Mouse (Mus musculus) kidney, postnatal 0 days (tissue): ENCODE data around the gene Stpg4. TPM values are rescaled to one million over a fixed set of nuclear protein-coding genes. Genes with fewer than 3 reads are reported as not detected.

Source experiments
- ATAC-seq: fragments of 200-750 bp; cut with Nextera tagmentation; replicated peaks from 2 replicates; pipeline ENCODE4 v1.8.0; 2017; ENCODE audit warnings: low read depth, moderate number of reproducible peaks, moderate TSS enrichment, moderate library complexity; ENCODE audit not compliant: low FRiP score
- DNase-seq: peaks from one replicate; pipeline ENCODE4 v3.0.0-alpha.2; 2016; ENCODE audit warnings: low spot score
- H3K27ac ChIP-seq: fragments of 300-500 bp; sonication (generic); 2 replicates; pipeline ENCODE4 v1.5.1; 2014; ENCODE audit warnings: mild to moderate bottlenecking
- H3K27me3 ChIP-seq: fragments of 300-500 bp; sonication (generic); 2 replicates; pipeline ENCODE4 v1.6.1; 2014; ENCODE audit warnings: low read length, mixed read lengths; ENCODE audit not compliant: insufficient read depth
- H3K36me3 ChIP-seq: fragments of 300-500 bp; sonication (generic); 2 replicates; pipeline ENCODE4 v1.6.1; 2014; ENCODE audit warnings: low read length, mixed read lengths; ENCODE audit not compliant: insufficient read depth
- H3K4me1 ChIP-seq: fragments of 300-500 bp; sonication (generic); replicated peaks from 2 replicates; pipeline ENCODE4 v1.6.1; 2014; ENCODE audit warnings: antibody characterized with exemption, low read length, mixed read lengths; ENCODE audit not compliant: insufficient read depth
- H3K4me2 ChIP-seq: fragments of 300-500 bp; sonication (generic); 2 replicates; pipeline ENCODE4 v1.6.1; 2014; ENCODE audit warnings: mild to moderate bottlenecking, low read length, moderate library complexity, mixed read lengths
- H3K4me3 ChIP-seq: fragments of 300-500 bp; sonication (generic); replicated peaks from 2 replicates; pipeline ENCODE4 v1.5.1; 2014; ENCODE audit warnings: low read depth, low read length
- H3K9ac ChIP-seq: fragments of 300-500 bp; sonication (generic); 2 replicates; pipeline ENCODE4 v1.6.1; 2014; ENCODE audit warnings: low read depth, low read length
- H3K9me3 ChIP-seq: fragments of 300-500 bp; sonication (generic); replicated peaks from 2 replicates; pipeline ENCODE4 v1.6.1; 2016; ENCODE audit warnings: low read length, inconsistent platforms, mixed read lengths
- CTCF ChIP-seq: IDR thresholded peaks from 2 replicates; pipeline ENCODE4 v1.5.1; 2016; ENCODE audit warnings: antibody characterized with exemption, low read depth, mild to moderate bottlenecking, moderate library complexity
- WGBS: fragments of 180-500 bp; shearing (Covaris S2); extraction: QIAGEN DNeasy Blood & Tissue Kit; methylation state at CpG from one replicate; pipeline ENCODE4 v1.1.7; 2014; 5-methylcytosine and 5-hydroxymethylcytosine counted together
- polyA plus RNA-seq: library from polyadenylated mRNA; unstranded; fragments of >200 nt; fragmentation: Nextera tagmentation; extraction: Ambion mirVana; gene quantifications from 2 replicates; pipeline ENCODE4 v1.2.1, GENCODE M21; 2015

Stpg4 gene
- polyA plus RNA-seq, 1 experiment from 2014 or later, result not detected

DNA sequence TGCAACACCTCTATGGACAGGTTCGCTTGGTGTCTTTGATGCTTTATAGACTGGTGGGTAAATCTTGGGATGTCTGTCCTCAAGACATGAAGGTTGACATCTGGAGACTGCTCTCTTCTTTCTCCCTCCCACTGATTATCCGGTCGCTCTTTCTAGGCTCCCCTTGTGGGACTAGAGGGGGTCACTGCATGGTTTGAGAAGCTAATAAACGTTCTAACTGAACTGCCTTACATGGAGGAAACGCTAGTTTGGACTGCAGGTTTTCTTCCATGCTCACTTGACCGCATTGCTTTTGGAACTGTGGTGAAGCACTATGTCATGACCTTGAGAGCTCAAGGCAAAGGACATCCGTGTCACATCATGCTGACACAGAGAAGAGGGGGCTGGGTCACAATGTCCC lies 25.8 kb upstream of the Stpg4 start:
- ATAC-seq, result no peak

GRCm38 (mm10) chr17:87448881-87449280 lies 21.3 kb upstream of the Stpg4 start:
- Histone ChIP-seq H3K4me3 (no peak overlapping the region), H3K4me1 (peaks cover 11% of the 10 kb centered on the region), H3K4me2 (no peak overlapping the region), H3K27ac (no peak overlapping the region), H3K9me3 (no peaks in the 10 kb centered on the region), H3K36me3 (no peaks in the 10 kb centered on the region), H3K27me3 (no peaks in the 10 kb centered on the region), H3K9ac (no peak overlapping the region)
- DNase-seq (no peak), ATAC-seq (no peak)
- TF ChIP-seq CTCF, result no peak
- whole genome bisulfite sequencing, result 84% methylated on average over 8 of the region's 8 CpGs

More for the DNA sequence above, 25.8 kb upstream of the Stpg4 start:
- Histone ChIP-seq H3K27ac (no peak overlapping the region), H3K9ac (no peak overlapping the region), H3K4me1 (0 out of 2 replicates have a peak, but pooled peaks cover 4% of the 10 kb centered on the region), H3K4me3 (no peak overlapping the region), H3K9me3 (no peaks in the 10 kb centered on the region), H3K36me3 (no peaks in the 10 kb centered on the region), H3K4me2 (no peak overlapping the region), H3K27me3 (no peaks in the 10 kb centered on the region)
- WGBS, result 78% methylated on average over 7 of the region's 7 CpGs
- DNase-seq, result no peak
- TF ChIP-seq CTCF, result no peak

DNA sequence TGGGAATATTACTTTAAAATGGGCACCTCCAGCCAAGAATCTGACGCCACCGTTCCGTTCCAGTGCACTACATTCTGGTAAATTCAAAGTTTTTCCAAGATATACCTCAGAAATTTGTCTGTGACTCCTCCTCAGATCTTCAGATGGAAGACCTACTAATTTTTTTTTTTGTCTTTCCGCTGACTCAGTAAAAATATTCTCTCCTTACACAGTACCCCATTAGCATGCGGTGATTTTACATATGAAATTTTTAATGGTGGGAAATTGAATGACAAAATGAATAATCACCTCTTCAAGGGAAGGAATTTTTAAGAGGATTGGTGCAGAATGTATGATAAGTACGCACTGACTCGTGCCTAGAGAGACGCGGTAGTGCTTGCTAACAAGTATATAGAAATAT lies 20.8 kb upstream of the Stpg4 start:
- no peaks in the 10 kb centered on the region for H3K27me3 ChIP-seq
- no peak overlapping the region for H3K4me3 ChIP-seq
- WGBS, result 93% methylated on average over 9 of the region's 9 CpGs
- no peak for TF ChIP-seq CTCF
- no peaks in the 10 kb centered on the region for H3K36me3 ChIP-seq
- H3K4me1 ChIP-seq, result peaks cover 16% of the 10 kb centered on the region
- DNase-seq, result no peak
- no peaks in the 10 kb centered on the region for H3K9me3 ChIP-seq
- H3K4me2 ChIP-seq, result no peak overlapping the region
- ATAC-seq, result no peak
- no peak overlapping the region for H3K9ac ChIP-seq
- no peak overlapping the region for H3K27ac ChIP-seq

- H3K36me3 ChIP-seq, result no peaks in the 10 kb centered on the region
- peak overlapping the region; percentile 94; the same call in 1 of the 2 replicates for H3K27ac ChIP-seq
- no peaks in the 10 kb centered on the region for H3K9me3 ChIP-seq
- no peak for TF ChIP-seq CTCF
- peak overlapping the region; percentile 98; the same call in 1 of the 2 replicates for H3K9ac ChIP-seq
- H3K27me3 ChIP-seq, result no peaks in the 10 kb centered on the region
- peak overlapping the region; percentile 78 for H3K4me3 ChIP-seq
- ATAC-seq, result no peak
- peak overlapping the region; percentile 76 for H3K4me2 ChIP-seq
- no peak for DNase-seq
- peaks cover 20% of the 10 kb centered on the region for H3K4me1 ChIP-seq
- 50% methylated on average over 12 of the region's 12 CpGs for WGBS
These were observed 20.2 kb upstream of the Stpg4 start for GRCm38 (mm10) chr17:87447612-87448200.

DNA sequence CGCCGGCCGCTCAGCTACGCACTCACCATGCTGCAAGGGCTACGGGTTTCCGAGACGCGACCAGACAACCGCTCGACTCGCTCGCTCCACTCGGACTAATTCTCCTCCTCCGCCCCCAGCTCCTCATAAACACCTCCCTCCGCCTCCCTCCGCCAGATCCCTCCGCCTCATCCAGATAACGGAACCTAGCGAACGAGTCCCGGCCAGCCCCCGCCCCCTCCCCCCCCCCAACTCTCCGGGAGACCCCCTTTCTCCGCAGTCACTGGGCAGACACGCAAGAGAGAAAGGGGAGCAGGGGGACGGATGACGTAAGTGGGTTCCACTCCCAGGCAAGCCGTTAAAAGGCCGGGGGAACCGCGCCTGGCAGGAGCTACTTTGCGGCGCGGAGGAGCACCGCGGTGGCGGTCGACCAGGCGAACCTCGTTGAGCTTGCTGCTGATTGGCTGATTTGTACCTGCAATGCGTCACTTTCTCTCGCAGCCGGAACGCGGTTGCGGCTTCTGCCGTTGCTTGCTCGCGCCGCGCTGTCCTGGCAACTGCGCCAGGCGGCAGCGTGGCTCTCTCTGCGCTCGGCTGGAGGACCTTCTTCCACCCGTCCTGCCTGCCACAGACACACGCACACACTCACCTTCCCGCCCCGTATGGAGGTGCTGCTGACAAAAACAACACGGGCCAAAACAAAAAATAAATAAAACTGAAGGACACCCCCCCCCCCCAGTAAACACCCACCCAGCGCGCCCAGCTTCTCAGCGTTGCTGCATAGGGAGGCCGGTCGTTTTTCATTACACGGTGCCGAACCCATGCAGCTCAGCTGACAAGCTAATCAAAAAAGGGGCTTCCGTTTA lies 19.4 kb upstream of the Stpg4 start, which contains the start of gene Calm2:
Calm2 (minus strand) TSS at position 169 of the 845 bp plus-strand sequence.
- no peaks in the 10 kb centered on the region for H3K9me3 ChIP-seq
- H3K27me3 ChIP-seq, result no peaks in the 10 kb centered on the region
- peak within 1 kb of the TSS; percentile 78 for H3K4me3 ChIP-seq
- peak; percentile 86 for ATAC-seq
- no peaks in the 10 kb centered on the region for H3K36me3 ChIP-seq
- peaks cover 20% of the 10 kb centered on the region for H3K4me1 ChIP-seq
- H3K27ac ChIP-seq, result peak within 1 kb of the TSS; percentile 94
- H3K9ac ChIP-seq, result peak within 1 kb of the TSS; percentile 98
- WGBS, result under 1% methylated on average over 67 of the region's 69 CpGs
- peak within 1 kb of the TSS; percentile 76 for H3K4me2 ChIP-seq
- DNase-seq, result peak; percentile 97
- TF ChIP-seq CTCF, result peak; percentile 45; the same call in 1 of the 2 replicates

- peak; percentile 81 for DNase-seq
- Histone ChIP-seq H3K4me2 (peak overlapping the region; percentile 76), H3K27me3 (no peaks in the 10 kb centered on the region), H3K9me3 (no peaks in the 10 kb centered on the region), H3K36me3 (no peaks in the 10 kb centered on the region), H3K27ac (peak overlapping the region; percentile 94), H3K9ac (peak overlapping the region; percentile 98), H3K4me3 (peak overlapping the region; percentile 78), H3K4me1 (peaks cover 20% of the 10 kb centered on the region)
- no peak for TF ChIP-seq CTCF
- WGBS, result under 1% methylated on average over 57 of the region's 86 CpGs
- ATAC-seq, result peak; percentile 76
These were observed 18.6 kb upstream of the Stpg4 start for GRCm38 (mm10) chr17:87445917-87446766.
